Mouse (Mus musculus) embryo, embryonic 10 days (tissue): ENCODE results near the gene Atrx.
"Not testable (repeated sequence)": the region's sequence is repeated elsewhere in the genome, so short reads cannot be mapped to it uniquely, and the experiment has no call there.

ENCODE experiments used
- DNase-seq: peaks from one replicate; pipeline ENCODE4 v3.0.0-alpha.2; 2015; ENCODE audit warnings: low spot score

Atrx gene

GRCm38 (mm10) chrX:105928861-105929477, at the start of gene Atrx:
TSS of gene Atrx (minus strand) at chrX:105929403.
- DNase-seq = peak; percentile 87

GRCm38 (mm10) chrX:105957091-105957490, 27.9 kb upstream of the Atrx start:
- DNase-seq = not testable (repeated sequence)

GRCm38 (mm10) chrX:105953999-105954398, 24.8 kb upstream of the Atrx start:
- DNase-seq = no peak

- no peak for DNase-seq
Measured at GRCm38 (mm10) chrX:105946357-105946756, 17.2 kb upstream of the Atrx start.

GRCm38 (mm10) chrX:105939245-105939644, 10.0 kb upstream of the Atrx start:
- DNase-seq = no peak

- DNase-seq = no peak
Measured at GRCm38 (mm10) chrX:105937736-105938135, 8.5 kb upstream of the Atrx start.

GRCm38 (mm10) chrX:105934341-105934740, 5.1 kb upstream of the Atrx start:
- DNase-seq = no peak

GRCm38 (mm10) chrX:105929478-105930038, 355 bp upstream of the Atrx start:
- DNase-seq = no peak

GRCm38 (mm10) chrX:105927941-105928860, 1.0 kb downstream of the Atrx start:
- peak; percentile 31 for DNase-seq

- no peak for DNase-seq
Measured at GRCm38 (mm10) chrX:105926121-105926735, 3.0 kb downstream of the Atrx start.

GRCm38 (mm10) chrX:105924326-105925070, 4.7 kb downstream of the Atrx start:
- no peak for DNase-seq

- no peak for DNase-seq
Measured at GRCm38 (mm10) chrX:105923896-105924295, 5.3 kb downstream of the Atrx start.

- DNase-seq = not testable (repeated sequence)
Measured at GRCm38 (mm10) chrX:105922986-105923385, 6.2 kb downstream of the Atrx start.

- no peak for DNase-seq
Measured at GRCm38 (mm10) chrX:105921421-105921820, 7.8 kb downstream of the Atrx start.

- no peak for DNase-seq
Measured at GRCm38 (mm10) chrX:105911728-105912127, 17.5 kb downstream of the Atrx start.

- no peak for DNase-seq
Measured at GRCm38 (mm10) chrX:105901611-105902010, 27.6 kb downstream of the Atrx start.

- no peak for DNase-seq
Measured at GRCm38 (mm10) chrX:105886921-105887320, 42.3 kb downstream of the Atrx start.

- DNase-seq = peak; percentile 51
Measured at GRCm38 (mm10) chrX:105864367-105864766, 64.8 kb downstream of the Atrx start.

- DNase-seq = no peak
Measured at GRCm38 (mm10) chrX:105824462-105824861, 104.7 kb downstream of the Atrx start.

GRCm38 (mm10) chrX:105794806-105795403, 134.3 kb downstream of the Atrx start:
- DNase-seq = peak; percentile 7

- DNase-seq = no peak
Measured at GRCm38 (mm10) chrX:105773281-105773680, 155.9 kb downstream of the Atrx start.
